ENCODE assay signal across 13 mouse cellular contexts in genomic region chr2:158306696-158307049, GRCm38 (mm10). TPM values are rescaled to one million over a fixed set of nuclear protein-coding genes. Genes with fewer than 3 reads are reported as not detected.
DNase-seq lines count a peak whose midpoint lies in the region; ATAC-seq and TF ChIP-seq lines count a peak whose summit lies in the region.
"Had no signal": no experiment of that assay in that cellular context is flagged by ENCODE, and none has a peak within 500 bp of the region (broad histone marks: within the 10 kb centered on the region; RNA-seq: fewer than 3 reads in every experiment).

No protein-coding gene starts in this region.

- peak overlapping the region; percentile 0; the same call in 1 of the 2 replicates for H3K4me2 ChIP-seq in heart, embryonic 16.5 days (ENCODE audit: low read depth, low read length)
- 0 out of 2 replicates have a peak overlapping the region, but pooled peaks have one; percentile 7 for H3K4me2 ChIP-seq in neural tube, embryonic 12.5 days (replicated peaks)
- no peak overlapping the region for H3K4me2 ChIP-seq in limb, embryonic 14.5 days (replicated peaks; ENCODE audit: low read depth, low read length, severe bottlenecking)

- H3K9ac ChIP-seq in heart, embryonic 16.5 days (ENCODE audit: low read length): no peak overlapping the region
- H3K9ac ChIP-seq in neural tube, embryonic 12.5 days: no peak overlapping the region
- no peak overlapping the region for H3K9ac ChIP-seq in limb, embryonic 14.5 days (ENCODE audit: low read depth, low read length, severe bottlenecking)

- TF ChIP-seq POLR2A in limb, embryonic 14.5 days (IDR thresholded peaks at IDR 0.05; ENCODE audit: borderline replicate concordance, extremely low read depth, insufficient read depth, insufficient read length): no peak

- H3K4me3 ChIP-seq in heart, embryonic 16.5 days (ENCODE audit: low read length): peak overlapping the region; percentile 20
- H3K4me3 ChIP-seq in neural tube, embryonic 12.5 days: no peak overlapping the region
- H3K4me3 ChIP-seq in limb, embryonic 14.5 days (replicated peaks; ENCODE audit: low read length): no peak overlapping the region

- ATAC-seq in heart, embryonic 16.5 days (replicated peaks; ENCODE audit: extremely low read depth, insufficient read depth, low FRiP score): peak; percentile 20
- ATAC-seq in neural tube, embryonic 12.5 days (ENCODE audit: low FRiP score, low read depth): no peak
- no peak for ATAC-seq in limb, embryonic 14.5 days (ENCODE audit: low FRiP score, low read depth)

- no peaks in the 10 kb centered on the region; the same call in 1 of the 2 replicates for H3K4me1 ChIP-seq in heart, embryonic 16.5 days (ENCODE audit: control insufficient read depth, insufficient read depth, low read length)
- H3K4me1 ChIP-seq in neural tube, embryonic 12.5 days: no peaks in the 10 kb centered on the region; the same call in 1 of the 2 replicates
- 0 out of 2 replicates have a peak, but pooled peaks cover 5% of the 10 kb centered on the region for H3K4me1 ChIP-seq in limb, embryonic 14.5 days (ENCODE audit: control insufficient read depth, insufficient read depth, low read length)

- H3K27me3 ChIP-seq in heart, embryonic 16.5 days (ENCODE audit: control insufficient read depth, insufficient read depth, low read length): no peaks in the 10 kb centered on the region
- H3K27me3 ChIP-seq in neural tube, embryonic 12.5 days (replicated peaks): no peaks in the 10 kb centered on the region
- no peaks in the 10 kb centered on the region for H3K27me3 ChIP-seq in limb, embryonic 14.5 days (ENCODE audit: control insufficient read depth, insufficient read depth, low read length)

- H3K27ac ChIP-seq in heart, embryonic 16.5 days (ENCODE audit: low read length): peak overlapping the region; percentile 4; the same call in 1 of the 2 replicates
- no peak overlapping the region for H3K27ac ChIP-seq in neural tube, embryonic 12.5 days
- peak overlapping the region; percentile 3; the same call in 1 of the 2 replicates for H3K27ac ChIP-seq in limb, embryonic 14.5 days (replicated peaks; ENCODE audit: low read depth, low read length)

- H3K36me3 ChIP-seq in heart, embryonic 16.5 days (ENCODE audit: control insufficient read depth, insufficient read depth): no peaks in the 10 kb centered on the region
- H3K36me3 ChIP-seq in neural tube, embryonic 12.5 days: no peaks in the 10 kb centered on the region
- no peaks in the 10 kb centered on the region for H3K36me3 ChIP-seq in limb, embryonic 14.5 days (ENCODE audit: control insufficient read depth, insufficient read depth, low read length)

- DNase-seq in heart, adult 9 months (ENCODE audit: low spot score in 2 of 2): no peak
- DNase-seq in neural tube, embryonic 10.5 days (ENCODE audit: extremely low spot score, low spot score): no peak
- DNase-seq in limb, embryonic 14.5 days (ENCODE audit: low spot score): no peak
- DNase-seq in urinary bladder, postnatal 25 days (ENCODE audit: low spot score): no peak
- DNase-seq in left cerebral cortex, adult 8-10 months (ENCODE audit: low spot score in 2 of 2): no peak
- DNase-seq in B cell, adult 2 months: no peak
- DNase-seq: right cerebral cortex, adult 18-20 months had no signal

- 47% methylated on average over 6 of the region's 6 CpGs for WGBS in heart, embryonic 16.5 days
- WGBS in neural tube, embryonic 12.5 days: 45% methylated on average over 6 of the region's 6 CpGs
- 46% methylated on average over 6 of the region's 6 CpGs for WGBS in limb, embryonic 14.5 days

- no peaks in the 10 kb centered on the region for H3K9me3 ChIP-seq in heart, embryonic 16.5 days (replicated peaks; ENCODE audit: control insufficient read depth, low read length)
- no peaks in the 10 kb centered on the region for H3K9me3 ChIP-seq in neural tube, embryonic 12.5 days
- H3K9me3 ChIP-seq in limb, embryonic 14.5 days (ENCODE audit: control insufficient read depth, low read length): no peaks in the 10 kb centered on the region

RNA-seq across cellular contexts. Expression of gene Lbp, which starts 0.4 kb away (rescaled TPM):
- polyA plus RNA-seq in heart, embryonic 16.5 days (2015; fragmentation: Nextera tagmentation; extraction: Ambion mirVana): 10.9 and 16.0 TPM in 2 replicates
- polyA plus RNA-seq in neural tube, embryonic 12.5 days (2016; fragmentation: Nextera tagmentation; extraction: Ambion mirVana): 2.5 and 2.6 TPM in 2 replicates
- polyA plus RNA-seq in limb, embryonic 14.5 days (2012; rRNA removed): 5.6 and 5.7 TPM in 2 replicates
- 3.7 and 4.4 TPM in 2 replicates for polyA plus RNA-seq in limb, embryonic 14.5 days (2014; fragmentation: Nextera tagmentation; extraction: Ambion mirVana)
- total RNA-seq in left cerebral cortex, adult 8-10 months (2022): 1 to 10 TPM; 1.6 to 3.0 (median 1.9) TPM

RNA-seq across cellular contexts. Expression of gene Bpi, which starts 48.8 kb away (rescaled TPM):
- polyA plus RNA-seq in heart, embryonic 16.5 days (2015; fragmentation: Nextera tagmentation; extraction: Ambion mirVana): not detected in 2 replicates
- polyA plus RNA-seq in neural tube, embryonic 12.5 days (2016; fragmentation: Nextera tagmentation; extraction: Ambion mirVana): not detected in 2 replicates
- 0.03 TPM in 2 replicates for polyA plus RNA-seq in limb, embryonic 14.5 days (2012; rRNA removed)
- polyA plus RNA-seq in limb, embryonic 14.5 days (2014; fragmentation: Nextera tagmentation; extraction: Ambion mirVana): not detected in 2 replicates
- not detected for total RNA-seq in left cerebral cortex, adult 8-10 months (2022)
- total RNA-seq: adrenal gland, postnatal 10 days; gastrocnemius, postnatal 25 days had no signal
- polyA plus RNA-seq: cortical plate, adult 2 months; thymus, postnatal 0 days had no signal
